In the genomic region with DNA sequence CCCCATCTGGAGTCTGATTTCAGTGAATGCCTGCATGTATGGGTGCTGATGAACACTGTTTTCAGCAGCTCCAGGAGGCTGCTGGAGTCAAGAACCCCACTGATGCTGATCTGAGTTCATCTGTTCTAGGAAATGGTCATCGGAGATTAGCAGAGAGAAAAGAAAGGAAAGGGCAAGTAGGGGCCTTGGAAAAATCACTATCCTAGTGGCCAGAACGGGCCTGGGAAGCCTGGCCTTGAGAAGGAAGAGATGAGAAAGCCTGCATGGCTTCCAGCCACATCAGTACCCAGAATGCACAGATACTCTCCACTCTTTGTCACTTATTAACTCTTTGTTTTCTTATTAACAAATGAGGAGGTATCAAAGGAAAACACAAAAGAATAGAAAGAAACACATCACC, we compare ENCODE assay signal across 29 mouse cellular contexts. TPM values are rescaled to one million over a fixed set of nuclear protein-coding genes. Genes with fewer than 3 reads are reported as not detected.
DNase-seq lines count a peak whose midpoint lies in the region; TF ChIP-seq lines count a peak whose summit lies in the region.
"Had no signal": no experiment of that assay in that cellular context is flagged by ENCODE, and none has a peak within 500 bp of the region (broad histone marks: within the 10 kb centered on the region; RNA-seq: fewer than 3 reads in every experiment).

No protein-coding gene starts in this region.

- no peak overlapping the region for H3K4me3 ChIP-seq in kidney, adult 2 months (ENCODE audit: insufficient read depth, low read depth, low read length)
- H3K4me3 ChIP-seq: embryonic facial prominence, embryonic 15.5 days; erythroblast, embryonic 14.5 days; forebrain, embryonic 10.5 days; gastrocnemius, adult 2 months; heart, embryonic 15.5 days; hindbrain, embryonic 13.5 days had no signal

- 75% methylated on average over 2 of the region's 2 CpGs for WGBS in kidney, adult 2 months

- H3K36me3 ChIP-seq in kidney, adult 2 months (ENCODE audit: control insufficient read depth, insufficient read depth, low read length), result no peaks in the 10 kb centered on the region; the same call in 1 of the 2 replicates
- H3K36me3 ChIP-seq: embryonic facial prominence, embryonic 15.5 days; hindbrain, embryonic 13.5 days had no signal

- H3K27me3 ChIP-seq in kidney, adult 2 months (replicated peaks; ENCODE audit: control insufficient read depth, insufficient read depth, low read length), result no peaks in the 10 kb centered on the region
- H3K27me3 ChIP-seq: embryonic facial prominence, embryonic 15.5 days; heart, embryonic 15.5 days; hindbrain, embryonic 13.5 days had no signal

- intact Hi-C loops in left cerebral cortex, postnatal 10 days (cut with DNase I), result no loop called here

- TF ChIP-seq POLR2A in kidney, adult 2 months (IDR thresholded peaks at IDR 0.05; ENCODE audit: low read depth, low read length), result no peak

- no peak overlapping the region for H3K27ac ChIP-seq in kidney, adult 2 months (ENCODE audit: insufficient read depth, low read depth, low read length)
- H3K27ac ChIP-seq: embryonic facial prominence, embryonic 15.5 days; forebrain, embryonic 10.5 days; gastrocnemius, adult 2 months; heart, embryonic 15.5 days; hindbrain, embryonic 13.5 days; hindbrain, postnatal 0 days had no signal

- TF ChIP-seq CTCF in kidney, adult 2 months (conservative IDR thresholded peaks at IDR 0.05; ENCODE audit: insufficient read depth, insufficient read length, low read depth, low read length), result no peak

- no peaks in the 10 kb centered on the region; the same call in 1 of the 2 replicates for H3K4me1 ChIP-seq in kidney, adult 2 months (ENCODE audit: control insufficient read depth, insufficient read depth, low read length)
- H3K4me1 ChIP-seq: embryonic facial prominence, embryonic 15.5 days; forebrain, embryonic 10.5 days; heart, embryonic 15.5 days; hindbrain, embryonic 13.5 days had no signal

- DNase-seq in adrenal gland, adult (ENCODE audit: inconsistent age in 2 of 2, low spot score in 1 of 2), result peak; percentile 65 to 88
- DNase-seq in adrenal gland, adult 18-20 months (ENCODE audit: low spot score in 2 of 2), result no peak
- peak; percentile 9 for DNase-seq in kidney, adult 2 months
- no peak for DNase-seq in kidney, postnatal 14 days
- peak; percentile 46 for DNase-seq in adrenal gland, postnatal 14 days
- DNase-seq in left cerebral cortex, postnatal 10 days (ENCODE audit: extremely low spot score in 1 of 2, low spot score in 2 of 2), result no peak
- no peak for DNase-seq in MN1 (ENCODE audit: low spot score)
- DNase-seq: B cell, adult 2 months; cerebellum, adult 11 months; cerebellum, adult 8-10 months; cerebellum, postnatal 14 days; embryo, embryonic 11 days; gastrocnemius, adult 2 months; gastrocnemius, postnatal 36 days; heart, adult 18-20 months; heart, postnatal 14 days; kidney, adult 8-10 months had no signal

RNA-seq across cellular contexts. Expression of gene Akr1b7, which starts 11.4 kb away (rescaled TPM):
- 1,000 to 10,000 TPM; 2,529 to 6,211 TPM for total RNA-seq in adrenal gland, adult 18-20 months (2021)
- polyA plus RNA-seq in kidney, adult 2 months (2012; rRNA removed), result 3.2 and 4.0 TPM in 2 replicates
- 1,801 and 3,097 TPM in 2 replicates for total RNA-seq in adrenal gland, postnatal 14 days (2021)
- not detected for total RNA-seq in left cerebral cortex, postnatal 10 days (2021)
- total RNA-seq: common myeloid progenitor, adult 5-6 weeks; gastrocnemius, adult 2 months; gastrocnemius, postnatal 36 days; heart, adult 18-20 months; heart, postnatal 14 days; hematopoietic stem cell, adult 5-6 weeks; hindbrain, postnatal 0 days; MEL had no signal
- polyA plus RNA-seq: embryonic facial prominence, embryonic 11.5 days; embryonic facial prominence, embryonic 15.5 days; erythroblast, embryonic 14.5 days; forebrain, embryonic 14.5 days; heart, embryonic 15.5 days; hindbrain, embryonic 13.5 days; hindbrain, postnatal 0 days had no signal

RNA-seq across cellular contexts. Expression of gene Akr1b10, which starts 16.7 kb away (rescaled TPM):
- 100 to 1,000 TPM; 154 to 191 TPM for total RNA-seq in adrenal gland, adult 18-20 months (2021)
- polyA plus RNA-seq in kidney, adult 2 months (2012; rRNA removed), result 40.1 and 42.2 TPM in 2 replicates
- 105 and 111 TPM in 2 replicates for total RNA-seq in adrenal gland, postnatal 14 days (2021)
- 10 to 100 TPM; 15.6 to 15.7 TPM for total RNA-seq in left cerebral cortex, postnatal 10 days (2021)
- polyA plus RNA-seq: erythroblast, embryonic 14.5 days had no signal

RNA-seq across cellular contexts. Expression of gene Akr1b8, which starts 46.8 kb away (rescaled TPM):
- total RNA-seq in adrenal gland, adult 18-20 months (2021), result 100 to 1,000 TPM; 227 to 304 TPM
- polyA plus RNA-seq in kidney, adult 2 months (2012; rRNA removed), result 2.6 and 3.9 TPM in 2 replicates
- 153 and 188 TPM in 2 replicates for total RNA-seq in adrenal gland, postnatal 14 days (2021)
- total RNA-seq in left cerebral cortex, postnatal 10 days (2021), result 1 to 10 TPM in 1 of 2 experiments, under 1 TPM in 1; 0.84 to 1.1 TPM
- total RNA-seq: common myeloid progenitor, adult 5-6 weeks; hematopoietic stem cell, adult 5-6 weeks; MEL had no signal
- polyA plus RNA-seq: CD4-positive, CD25-positive, alpha-beta regulatory T cell, adult 4 months; erythroblast, embryonic 14.5 days had no signal

Comparison
In these comparisons a context has a peak if more than half of its experiments do, and no peak if none do; other contexts are left out.
1. DNase-seq: peak in adrenal gland, adult (2 of 2), kidney, adult 2 months (single experiment) and adrenal gland, postnatal 14 days (single experiment); none in adrenal gland, adult 18-20 months (0 of 2), kidney, postnatal 14 days (single experiment), left cerebral cortex, postnatal 10 days (0 of 2) and MN1 (single experiment).
2. RNA of gene Akr1b7, which starts 11.4 kb away (total RNA-seq): 2,529 to 6,211 TPM in adrenal gland, adult 18-20 months and 1,801 to 3,097 TPM in adrenal gland, postnatal 14 days; not detected in left cerebral cortex, postnatal 10 days; every median in the first group is over 1,000 times any median in the second.
3. RNA of gene Akr1b8, which starts 46.8 kb away (total RNA-seq): 227 to 304 TPM in adrenal gland, adult 18-20 months and 153 to 188 TPM in adrenal gland, postnatal 14 days; 0.84 to 1.1 TPM in left cerebral cortex, postnatal 10 days; every median in the first group is over 10 times any median in the second.